Mouse (Mus musculus) spleen, adult 18-20 months (tissue): ENCODE measurements around the gene Fam193a.

Experiments
- DNase-seq, 2 experiments: peaks; one replicate each; pipeline ENCODE4 v3.0.0; 2022; ENCODE audit warnings: mixed read lengths in 2 of 2

The Fam193a gene

GRCm38 (mm10) chr5:34524511-34524910 is 154.8 kb downstream of the Fam193a start:
- no peak for DNase-seq

- DNase-seq: peak; percentile 98 to 100
These were observed 156.1 kb downstream of the Fam193a start, which contains the start of gene Sh3bp2 for GRCm38 (mm10) chr5:34525663-34526476. TSS of gene Sh3bp2 (plus strand) at chr5:34525838.

GRCm38 (mm10) chr5:34526477-34526775 is 156.7 kb downstream of the Fam193a start:
- DNase-seq: no peak

- no peak for DNase-seq
These were observed 157.6 kb downstream of the Fam193a start for GRCm38 (mm10) chr5:34527352-34527751.

GRCm38 (mm10) chr5:34528724-34529123 is 159.0 kb downstream of the Fam193a start:
- no peak for DNase-seq

- no peak for DNase-seq
These were observed 160.4 kb downstream of the Fam193a start for GRCm38 (mm10) chr5:34530116-34530515.

- no peak for DNase-seq
These were observed 161.0 kb downstream of the Fam193a start for GRCm38 (mm10) chr5:34530687-34531086.

- no peak for DNase-seq
These were observed 163.3 kb downstream of the Fam193a start for GRCm38 (mm10) chr5:34533066-34533465.

- peak in 1 of 2 experiments; percentile 9 for DNase-seq
These were observed 164.1 kb downstream of the Fam193a start for GRCm38 (mm10) chr5:34533820-34534219.

- DNase-seq: peak in 1 of 2 experiments; percentile 3
These were observed 165.2 kb downstream of the Fam193a start for GRCm38 (mm10) chr5:34534776-34535581.

GRCm38 (mm10) chr5:34535831-34536230 is 166.1 kb downstream of the Fam193a start:
- DNase-seq: no peak
